Mouse (Mus musculus) kidney, adult 2 months (tissue): ENCODE results near the gene Myom3. TPM values are rescaled to one million over a fixed set of nuclear protein-coding genes. Genes with fewer than 3 reads are reported as not detected.
A peak's percentile ranks its signal among the peaks of the same experiment; 100 is the strongest.
"Not testable (repeated sequence)": the region's sequence is repeated elsewhere in the genome, so short reads cannot be mapped to it uniquely, and the experiment has no call there.

Experiments
- DNase-seq: peaks from one replicate; pipeline ENCODE4 v3.0.0; 2021
- H3K27ac ChIP-seq: fragments of 200-500 bp; 2 replicates; pipeline ENCODE4 v1.5.1; 2012; ENCODE audit warnings: low read depth, low read length, control low read depth, inconsistent platforms; ENCODE audit not compliant: insufficient read depth
- H3K27me3 ChIP-seq: fragments of 200-500 bp; replicated peaks from 2 replicates; pipeline ENCODE4 v1.6.1; 2012; ENCODE audit warnings: mild to moderate bottlenecking, moderate library complexity, low read length, inconsistent platforms; ENCODE audit not compliant: control insufficient read depth, insufficient read depth
- H3K36me3 ChIP-seq: fragments of 200-500 bp; 2 replicates; pipeline ENCODE4 v1.6.1; 2012; ENCODE audit warnings: mild to moderate bottlenecking, moderate library complexity, low read length, inconsistent platforms; ENCODE audit not compliant: control insufficient read depth, insufficient read depth
- H3K4me1 ChIP-seq: fragments of 200-500 bp; 2 replicates; pipeline ENCODE4 v1.6.1; 2011; ENCODE audit warnings: low read length; ENCODE audit not compliant: control insufficient read depth, insufficient read depth
- H3K4me3 ChIP-seq: fragments of 200-500 bp; 2 replicates; pipeline ENCODE4 v1.5.1; 2011; ENCODE audit warnings: mild to moderate bottlenecking, low read depth, low read length, control low read depth; ENCODE audit not compliant: insufficient read depth
- CTCF ChIP-seq: fragments of 200-500 bp; conservative IDR thresholded peaks from 2 replicates; pipeline ENCODE4 v1.5.1; 2011; ENCODE audit warnings: low read depth, mild to moderate bottlenecking, control low read depth, low read length, moderate library complexity, mixed read lengths; ENCODE audit not compliant: insufficient read depth, insufficient read length
- POLR2A ChIP-seq: fragments of 200-500 bp; IDR thresholded peaks from one replicate; pipeline ENCODE4 v1.6.1; 2011; ENCODE audit warnings: low read depth, low read length, control low read depth
- WGBS: fragments of 180-500 bp; shearing (Covaris S2); methylation state at CpG from one replicate; pipeline ENCODE4 v1.1.7; 2018; 5-methylcytosine and 5-hydroxymethylcytosine counted together
- polyA plus RNA-seq: library from polyadenylated mRNA; depleted of rRNA; stranded (reverse); fragments of >200 nt; gene quantifications from 2 replicates; pipeline ENCODE4 v1.2.3, GENCODE M21; 2012; rRNA removed

Myom3 gene
- polyA plus RNA-seq: 0.10 and 1.5 TPM in 2 replicates

DNA sequence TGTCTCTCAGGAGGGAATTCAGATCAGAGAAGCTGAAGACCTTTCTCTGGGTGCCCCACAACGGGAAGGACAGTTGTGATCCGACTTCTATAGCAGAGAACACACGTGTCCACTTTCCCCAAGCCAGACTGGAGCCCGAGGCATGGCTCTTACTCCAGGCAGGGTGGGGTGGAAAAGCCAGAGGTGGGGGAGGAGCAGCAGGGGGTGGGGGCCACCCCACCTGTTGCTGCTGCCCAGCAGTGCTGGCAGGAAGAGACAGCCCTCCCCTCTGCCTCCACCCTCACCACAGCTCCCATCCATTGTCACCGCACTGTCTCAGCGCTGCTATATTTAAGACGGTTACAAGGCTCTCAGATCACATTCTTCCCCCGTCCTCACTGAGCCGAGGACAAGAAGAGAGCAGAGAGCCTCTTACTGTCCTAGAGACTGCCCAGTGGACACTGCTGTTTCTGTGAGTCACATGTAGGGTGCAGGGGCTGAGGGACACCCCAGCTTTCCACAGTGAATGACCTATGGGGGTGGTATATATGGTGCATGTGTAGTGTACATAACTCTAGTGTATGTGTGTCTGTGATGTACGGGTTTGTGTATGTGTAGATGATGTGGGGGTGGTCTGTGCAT, at the start of gene Myom3:
Gene Myom3, plus strand, starts transcription at position 360 of the 621 bp plus-strand sequence.
- no peak for DNase-seq
- Histone ChIP-seq H3K27ac (no peak within 1 kb of the TSS), H3K36me3 (no peaks in the 10 kb centered on the region), H3K4me1 (peaks cover 4% of the 10 kb centered on the region; the same call in 1 of the 2 replicates), H3K27me3 (no peaks in the 10 kb centered on the region), H3K4me3 (no peak within 1 kb of the TSS)
- WGBS: 57% methylated on average over 10 of the region's 10 CpGs
- no peak for TF ChIP-seq CTCF
- no peak for TF ChIP-seq POLR2A

DNA sequence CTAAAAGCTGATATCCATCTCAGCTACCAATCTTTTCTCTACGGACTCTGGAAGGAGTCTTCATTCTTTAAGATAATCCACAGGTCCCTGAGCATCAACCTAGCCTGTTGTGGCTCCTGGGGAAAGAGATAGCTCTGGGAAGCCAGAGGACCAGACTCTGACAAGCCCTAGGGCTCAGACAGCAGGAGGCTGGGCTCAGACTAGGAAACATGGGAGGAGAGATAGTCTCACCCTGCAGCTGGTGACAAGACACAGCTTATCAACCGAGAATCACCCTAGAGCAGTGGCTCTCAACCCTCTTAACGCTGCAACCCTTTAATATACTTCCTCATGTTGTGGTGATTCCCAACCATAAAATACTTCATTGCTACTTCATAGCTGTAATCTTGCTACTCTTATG, 49.1 kb upstream of the Myom3 start:
- 86% methylated on average over 3 of the region's 3 CpGs for WGBS
- no peaks in the 10 kb centered on the region for H3K27me3 ChIP-seq
- no peaks in the 10 kb centered on the region for H3K4me1 ChIP-seq
- no peak for TF ChIP-seq POLR2A
- no peak for TF ChIP-seq CTCF
- no peak overlapping the region for H3K27ac ChIP-seq
- DNase-seq: no peak
- no peaks in the 10 kb centered on the region for H3K36me3 ChIP-seq
- no peak overlapping the region for H3K4me3 ChIP-seq

DNA sequence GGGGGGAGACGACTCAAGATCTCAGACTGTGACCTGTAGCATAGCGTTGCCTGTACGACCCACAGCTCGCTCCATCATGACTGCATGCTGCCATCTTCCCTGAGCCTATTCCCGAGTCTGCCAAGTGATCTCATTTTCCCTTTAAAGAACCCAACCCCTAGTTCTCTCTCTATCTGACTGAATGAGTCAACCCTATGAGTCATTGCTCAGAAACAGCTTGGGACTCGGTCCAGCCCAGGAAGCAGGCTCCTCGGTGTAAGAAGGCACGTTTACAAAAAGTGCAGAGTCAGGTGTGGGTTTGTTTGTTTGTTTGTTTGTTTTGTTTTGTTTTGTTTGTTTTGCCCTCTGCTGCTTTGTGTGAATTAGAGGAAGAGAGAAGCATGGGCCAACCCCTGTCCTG, 44.7 kb upstream of the Myom3 start:
- 74% methylated on average over 8 of the region's 8 CpGs for WGBS
- no peak for DNase-seq
- Histone ChIP-seq H3K27me3 (no peaks in the 10 kb centered on the region), H3K36me3 (no peaks in the 10 kb centered on the region), H3K4me1 (no peaks in the 10 kb centered on the region), H3K4me3 (no peak overlapping the region), H3K27ac (no peak overlapping the region)
- TF ChIP-seq CTCF (no peak), POLR2A (no peak)

DNA sequence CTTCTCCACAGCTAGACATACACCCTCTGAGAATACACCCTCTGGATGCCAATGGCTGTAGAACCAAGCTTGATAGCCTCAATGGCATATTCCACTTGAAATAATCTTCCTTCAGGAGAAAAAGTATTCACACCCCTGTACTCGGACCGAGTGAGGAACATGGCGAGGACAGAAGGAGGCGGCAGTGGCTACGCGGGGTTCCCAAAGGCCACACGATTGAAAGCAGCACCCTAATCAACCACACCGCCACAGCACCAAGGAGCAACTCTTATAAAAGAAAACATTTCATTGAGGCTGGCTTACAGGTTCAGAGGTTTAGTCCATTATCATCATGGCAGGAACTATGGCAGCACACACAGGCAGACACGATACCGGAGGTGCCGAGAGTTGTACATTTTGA, 43.1 kb upstream of the Myom3 start:
- DNase-seq, H3K4me1 ChIP-seq, H3K36me3 ChIP-seq, H3K27ac ChIP-seq, H3K4me3 ChIP-seq, H3K27me3 ChIP-seq: not testable (repeated sequence)
- WGBS: 96% methylated on average over 11 of the region's 11 CpGs

DNA sequence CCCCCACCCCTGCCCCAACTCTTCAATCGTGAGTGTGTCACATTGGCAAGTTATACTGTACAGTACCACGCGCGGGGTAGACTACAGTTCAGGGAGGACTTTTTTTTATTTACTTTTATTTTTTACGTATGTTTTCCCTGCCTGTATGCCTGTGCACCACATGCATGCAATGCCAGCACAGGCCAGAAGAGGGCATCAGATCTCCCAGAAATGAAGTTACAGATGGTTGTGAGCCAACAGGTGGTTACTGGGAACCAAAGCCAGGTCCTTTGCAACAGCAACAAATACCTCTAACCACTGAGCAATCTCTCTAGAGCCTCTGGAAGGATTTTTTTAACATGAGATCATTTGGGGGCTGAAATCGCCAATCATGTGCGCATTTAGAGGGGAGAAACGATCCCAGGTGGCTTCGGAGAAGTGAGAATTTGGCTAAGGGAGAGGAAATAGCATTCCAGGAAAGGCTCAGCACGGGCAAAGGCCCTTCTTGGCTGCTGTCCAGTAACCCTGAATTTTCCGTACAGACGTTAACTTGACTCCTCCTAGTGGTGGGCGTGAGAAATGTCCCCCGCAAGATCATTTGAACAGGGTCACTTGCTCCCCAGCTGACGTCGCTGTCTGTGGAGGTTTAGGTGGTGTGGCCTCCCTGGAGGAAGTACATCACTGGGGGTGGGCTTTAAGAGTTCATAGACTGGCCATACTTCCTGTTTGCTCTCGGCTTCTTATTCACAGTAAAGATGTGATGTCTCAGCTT, 36.8 kb upstream of the Myom3 start:
- no peak overlapping the region for H3K27ac ChIP-seq
- DNase-seq: peak; percentile 17
- no peaks in the 10 kb centered on the region; the same call in 1 of the 2 replicates for H3K4me1 ChIP-seq
- no peak overlapping the region for H3K4me3 ChIP-seq
- WGBS: 60% methylated on average over 17 of the region's 17 CpGs
- H3K36me3 ChIP-seq: no peaks in the 10 kb centered on the region
- TF ChIP-seq CTCF (peak; percentile 45), POLR2A (no peak)
- H3K27me3 ChIP-seq: no peaks in the 10 kb centered on the region

DNA sequence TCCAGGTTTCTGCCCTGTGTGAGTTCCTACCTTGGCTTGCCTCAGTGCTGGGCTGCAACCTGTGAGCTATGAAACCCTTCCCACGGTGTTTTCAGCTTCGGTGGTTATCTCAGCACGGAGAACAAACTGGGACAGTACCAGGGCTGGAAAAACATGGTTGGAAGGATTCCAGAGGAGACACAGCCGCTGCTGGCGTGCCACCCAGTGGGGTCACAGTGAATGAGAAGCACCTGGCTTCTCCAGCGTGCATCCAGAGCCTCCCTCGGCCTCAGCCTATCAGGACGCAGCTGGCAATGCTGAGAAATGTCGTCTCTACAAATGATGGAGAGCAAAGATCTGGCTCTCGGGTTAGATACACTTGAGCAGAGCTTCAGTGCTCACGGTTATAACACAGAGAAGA, 33.1 kb upstream of the Myom3 start:
- Histone ChIP-seq H3K4me3 (no peak overlapping the region), H3K36me3 (no peaks in the 10 kb centered on the region), H3K27ac (no peak overlapping the region), H3K27me3 (no peaks in the 10 kb centered on the region), H3K4me1 (no peaks in the 10 kb centered on the region; the same call in 1 of the 2 replicates)
- WGBS: 50% methylated on average over 11 of the region's 11 CpGs
- DNase-seq: peak; percentile 15
- TF ChIP-seq POLR2A: no peak
- TF ChIP-seq CTCF: no peak

DNA sequence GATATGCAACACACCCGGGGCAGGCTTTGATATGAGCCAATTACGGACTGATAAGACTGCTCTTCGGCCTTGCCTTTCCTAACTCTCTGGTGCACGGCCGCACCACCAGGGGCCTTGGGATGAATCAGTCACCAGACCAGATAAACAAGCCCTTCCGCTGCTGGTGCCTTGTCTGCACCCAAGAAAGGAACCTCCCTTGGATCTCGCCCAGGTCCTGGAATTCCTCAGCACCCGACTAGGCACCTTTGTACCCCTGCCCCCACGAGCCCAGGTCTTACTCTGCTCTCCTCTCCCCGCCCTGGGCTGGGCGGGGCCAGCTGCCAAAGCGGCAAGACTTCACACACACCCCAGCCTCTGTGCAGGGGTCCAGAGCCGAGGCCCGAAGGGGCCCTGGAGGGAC, 31.7 kb upstream of the Myom3 start, which contains the start of gene Il22ra1:
Gene Il22ra1, plus strand, starts transcription at position 356 of the 400 bp plus-strand sequence.
- Histone ChIP-seq H3K36me3 (no peaks in the 10 kb centered on the region), H3K27me3 (no peaks in the 10 kb centered on the region), H3K4me1 (no peaks in the 10 kb centered on the region; the same call in 1 of the 2 replicates), H3K4me3 (peak within 1 kb of the TSS; percentile 57), H3K27ac (no peak within 1 kb of the TSS)
- peak; percentile 95 for DNase-seq
- 34% methylated on average over 14 of the region's 14 CpGs for WGBS
- no peak for TF ChIP-seq POLR2A
- TF ChIP-seq CTCF: 0 out of 2 replicates have a peak, but pooled peaks have one; percentile 18
